Mouse (Mus musculus): ENCODE data around the gene Usp6nl.
A peak's percentile ranks its signal among the peaks of the same experiment; 100 is the strongest.

Gene Usp6nl

GRCm38 (mm10) chr2:6322376-6322901, at the start of gene Usp6nl:
Gene Usp6nl (plus strand): TSS chr2:6322667.
- DNase-seq: peak; percentile 89

- no peak for DNase-seq
Observed at GRCm38 (mm10) chr2:6273392-6273845, 49.0 kb upstream of the Usp6nl start.

GRCm38 (mm10) chr2:6278813-6279530, 43.5 kb upstream of the Usp6nl start:
- DNase-seq: no peak

GRCm38 (mm10) chr2:6279614-6280301, 42.7 kb upstream of the Usp6nl start:
- no peak for DNase-seq

- no peak for DNase-seq
Observed at GRCm38 (mm10) chr2:6283569-6283968, 38.9 kb upstream of the Usp6nl start.

- DNase-seq: no peak
Observed at GRCm38 (mm10) chr2:6284784-6285183, 37.7 kb upstream of the Usp6nl start.

- no peak for DNase-seq
Observed at GRCm38 (mm10) chr2:6285794-6286193, 36.7 kb upstream of the Usp6nl start.

GRCm38 (mm10) chr2:6293825-6294444, 28.5 kb upstream of the Usp6nl start:
- peak; percentile 33 for DNase-seq

GRCm38 (mm10) chr2:6294993-6295628, 27.4 kb upstream of the Usp6nl start:
- DNase-seq: no peak

- no peak for DNase-seq
Observed at GRCm38 (mm10) chr2:6304768-6305167, 17.7 kb upstream of the Usp6nl start.

- DNase-seq: no peak
Observed at GRCm38 (mm10) chr2:6306861-6307260, 15.6 kb upstream of the Usp6nl start.

GRCm38 (mm10) chr2:6309373-6309821, 13.1 kb upstream of the Usp6nl start:
- DNase-seq: no peak

GRCm38 (mm10) chr2:6312764-6313163, 9.7 kb upstream of the Usp6nl start:
- DNase-seq: no peak

GRCm38 (mm10) chr2:6313733-6314132, 8.7 kb upstream of the Usp6nl start:
- no peak for DNase-seq

- no peak for DNase-seq
Observed at GRCm38 (mm10) chr2:6320153-6320552, 2.3 kb upstream of the Usp6nl start.

GRCm38 (mm10) chr2:6321769-6322375, 595 bp upstream of the Usp6nl start:
- DNase-seq: no peak

GRCm38 (mm10) chr2:6322938-6323521, 563 bp downstream of the Usp6nl start:
- peak; percentile 52 for DNase-seq

GRCm38 (mm10) chr2:6325646-6326045, 3.2 kb downstream of the Usp6nl start:
- no peak for DNase-seq

GRCm38 (mm10) chr2:6328927-6329326, 6.5 kb downstream of the Usp6nl start:
- no peak for DNase-seq

GRCm38 (mm10) chr2:6330756-6331155, 8.3 kb downstream of the Usp6nl start:
- no peak for DNase-seq

GRCm38 (mm10) chr2:6331324-6332137, 9.1 kb downstream of the Usp6nl start:
- DNase-seq: no peak

Data from right cerebral cortex, postnatal 25 days (tissue).